Mouse (Mus musculus): ENCODE results near the gene Bcl6b.

GRCm38 (mm10) chr11:70212896-70213295 lies 16.7 kb downstream of the Bcl6b start:
- TF ChIP-seq CTCF (IDR thresholded peaks at IDR 0.05; ENCODE audit: control insufficient read depth, insufficient read depth, insufficient replicate concordance, low read depth, low read length) (no peak), POLR2A (IDR thresholded peaks at IDR 0.05; ENCODE audit: control insufficient read depth, low read depth, low read length) (no peak)

Data from testis, adult 2 months (tissue).